Mouse (Mus musculus): ENCODE measurements around the gene Ank3. TPM values are rescaled to one million over a fixed set of nuclear protein-coding genes. Genes with fewer than 3 reads are reported as not detected.
A peak's percentile ranks its signal among the peaks of the same experiment; 100 is the strongest.

Gene Ank3
- total RNA-seq, 2 experiments from 2014 or later = 405 to 539 TPM

DNA sequence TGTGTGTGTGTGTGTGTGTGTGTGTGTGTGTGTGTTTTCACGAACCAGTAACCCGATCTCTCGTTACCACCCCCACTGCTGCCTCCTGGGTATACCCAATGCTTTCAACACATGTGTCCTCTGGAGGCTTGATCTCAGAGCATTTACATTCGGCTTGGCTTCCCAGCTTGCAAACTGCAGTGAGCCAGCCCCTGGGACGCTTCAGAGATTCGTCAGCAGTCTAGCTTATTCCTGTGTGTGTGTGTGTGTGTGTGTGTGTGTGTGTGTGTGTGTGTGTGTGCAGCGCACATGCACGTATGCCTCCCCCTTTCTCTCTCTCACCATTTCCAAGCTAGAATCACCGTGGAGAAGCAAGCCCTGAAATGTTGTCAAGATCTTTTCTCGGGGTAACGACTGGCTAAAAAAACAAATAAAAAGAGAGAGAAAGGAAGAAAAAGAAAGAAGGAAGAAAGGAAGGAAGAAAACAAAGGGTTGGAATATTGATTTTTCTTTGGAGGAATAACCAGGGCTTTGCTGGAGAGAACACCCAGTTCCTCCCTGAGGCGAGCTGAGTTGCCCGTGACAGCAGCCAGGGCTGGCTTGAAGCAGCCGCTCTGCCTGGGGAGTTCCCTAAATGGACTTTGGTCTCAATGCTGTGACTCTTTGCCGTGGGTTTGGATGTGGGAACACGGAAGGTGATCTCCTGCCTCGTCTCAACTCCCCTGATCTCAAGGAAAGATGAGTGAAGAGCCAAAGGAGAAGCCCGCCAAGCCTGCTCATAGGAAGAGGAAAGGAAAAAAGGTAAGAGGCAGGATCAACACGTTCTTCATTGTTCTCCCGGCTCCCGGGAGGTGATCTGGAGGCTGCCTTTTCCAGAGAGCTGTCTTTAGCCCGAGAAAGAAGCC, 135.2 kb downstream of the Ank3 start:
- peak; percentile 35 to 53 for DNase-seq (ENCODE audit: extremely low spot score in 1 of 2, low spot score in 1 of 2)

DNA sequence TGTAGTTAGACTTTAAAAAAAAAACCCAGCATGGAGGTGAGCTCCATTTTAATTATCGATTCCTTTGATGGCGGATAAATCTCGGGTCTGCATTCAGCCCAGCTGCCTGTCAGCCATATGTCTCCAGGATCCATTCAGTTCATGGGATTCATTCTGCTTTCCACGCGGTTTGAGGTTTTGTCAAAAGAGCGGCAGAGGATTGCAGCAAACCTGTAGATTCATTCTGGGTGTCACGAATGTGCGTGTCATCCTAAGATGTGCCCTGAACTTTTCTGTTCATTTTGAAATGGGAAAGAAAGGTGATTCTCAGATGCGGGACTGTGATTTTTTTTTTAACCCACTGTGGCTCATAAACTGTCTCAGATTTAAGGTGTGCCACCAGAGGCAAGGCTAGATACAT, 136.1 kb downstream of the Ank3 start:
- no peak for DNase-seq (ENCODE audit: extremely low spot score in 1 of 2, low spot score in 1 of 2)

DNA sequence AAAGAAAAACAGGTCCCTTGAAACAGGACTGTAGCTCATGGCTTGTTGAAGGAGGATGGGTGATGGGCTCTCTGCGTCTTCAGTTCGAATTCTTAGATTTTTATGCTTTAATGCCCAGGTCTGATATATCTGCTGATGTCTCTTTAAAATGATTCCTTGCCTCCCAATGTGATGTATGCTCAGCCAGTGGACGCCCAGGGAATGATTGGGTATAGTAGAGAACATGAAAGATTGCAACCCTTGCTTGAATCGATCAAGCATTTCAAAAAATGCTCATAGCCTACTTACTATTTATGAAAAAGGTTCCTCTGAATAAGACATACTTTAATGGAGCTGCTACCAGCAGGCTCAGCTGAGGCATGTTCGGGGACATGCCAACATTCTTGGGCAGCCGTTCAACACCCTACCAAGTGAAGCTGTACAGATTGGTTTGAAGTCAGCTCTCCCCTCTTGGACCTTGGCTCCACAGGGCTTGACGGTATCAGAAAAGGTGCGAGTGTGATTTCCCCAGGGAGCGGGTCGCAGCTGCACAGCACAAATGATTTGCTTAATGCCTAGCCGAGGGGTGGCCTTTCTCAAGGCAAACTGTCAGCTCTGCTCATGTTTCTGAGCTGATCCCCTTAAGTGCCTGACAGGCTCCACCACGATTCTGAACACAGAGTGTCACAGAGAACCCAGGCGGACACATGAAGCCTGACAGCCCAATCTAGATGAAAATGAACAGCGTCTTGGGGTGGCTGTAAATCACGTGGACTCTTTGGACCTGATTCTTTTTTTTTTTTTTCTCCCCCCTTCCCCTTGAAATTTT, 136.8 kb downstream of the Ank3 start:
- peak; percentile 19 to 27 for DNase-seq (ENCODE audit: extremely low spot score in 1 of 2, low spot score in 1 of 2)

DNA sequence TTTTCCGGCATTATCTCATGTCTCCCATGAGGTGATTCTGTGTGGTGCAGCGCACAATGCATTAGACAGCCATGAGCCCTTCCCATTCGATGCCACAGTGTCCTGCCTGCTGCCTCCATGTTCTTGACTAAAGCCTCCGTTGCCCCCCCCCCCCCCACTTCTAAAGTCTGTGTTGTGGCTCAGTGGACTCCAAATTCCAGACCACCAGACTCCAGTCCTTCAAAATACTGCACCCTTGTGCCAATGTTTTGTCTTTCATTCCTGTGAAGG, 137.3 kb downstream of the Ank3 start:
- DNase-seq (ENCODE audit: extremely low spot score in 1 of 2, low spot score in 1 of 2) = no peak

DNA sequence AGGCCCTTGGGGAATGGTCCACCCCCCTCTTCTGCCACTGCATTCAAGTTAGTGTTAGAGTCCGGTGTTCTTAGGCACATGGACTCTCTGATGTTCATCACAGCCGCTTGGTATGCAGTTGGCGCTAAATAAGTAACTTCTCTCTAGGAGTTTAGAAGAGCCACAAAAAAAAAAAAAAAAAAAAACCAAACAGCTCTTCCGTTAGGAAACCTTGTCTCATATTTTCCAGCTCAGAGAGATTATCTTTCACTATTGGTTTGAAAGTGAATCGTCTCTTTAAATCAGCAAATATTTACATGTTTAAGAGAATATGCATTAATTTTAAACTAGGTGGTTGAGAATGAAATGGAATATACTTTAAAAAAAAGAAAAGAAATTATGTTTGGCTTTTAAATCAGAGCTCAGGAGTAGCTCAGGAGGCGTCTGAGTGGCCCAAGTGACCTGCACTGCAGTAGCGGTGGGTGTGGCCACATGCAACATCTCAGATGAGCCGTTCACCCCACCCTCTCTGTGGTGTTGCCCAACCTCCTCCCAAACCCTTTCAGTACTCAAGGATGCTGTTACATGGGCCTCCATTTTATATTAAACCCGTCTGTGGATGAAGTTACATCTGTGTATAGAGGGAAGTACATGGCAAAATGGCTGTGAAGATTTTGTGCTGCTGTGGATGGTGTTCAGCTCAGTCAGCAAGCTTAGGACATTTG, 138.0 kb downstream of the Ank3 start:
- DNase-seq (ENCODE audit: extremely low spot score in 1 of 2, low spot score in 1 of 2) = peak in 1 of 2 experiments; percentile 20

DNA sequence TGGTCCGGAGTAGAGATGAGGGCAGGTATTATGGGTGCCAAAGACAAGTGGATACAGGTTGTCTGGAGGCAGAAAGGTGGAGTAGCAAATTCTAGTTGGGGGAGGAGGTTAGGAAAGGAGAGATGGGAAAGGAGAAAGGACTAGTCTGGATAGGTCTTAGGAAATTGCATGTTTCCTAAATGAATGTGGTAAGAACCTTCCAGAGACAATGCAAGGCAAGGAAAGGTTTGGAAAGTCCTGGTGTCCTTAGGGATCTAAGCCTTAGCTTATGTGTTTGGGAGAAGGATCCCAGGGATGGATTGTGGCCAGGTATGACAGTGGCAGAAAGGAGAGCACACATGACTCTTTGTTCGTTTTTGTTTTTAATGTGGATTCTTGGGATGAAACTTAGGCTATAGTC, 139.7 kb downstream of the Ank3 start:
- DNase-seq (ENCODE audit: extremely low spot score in 1 of 2, low spot score in 1 of 2) = no peak

DNA sequence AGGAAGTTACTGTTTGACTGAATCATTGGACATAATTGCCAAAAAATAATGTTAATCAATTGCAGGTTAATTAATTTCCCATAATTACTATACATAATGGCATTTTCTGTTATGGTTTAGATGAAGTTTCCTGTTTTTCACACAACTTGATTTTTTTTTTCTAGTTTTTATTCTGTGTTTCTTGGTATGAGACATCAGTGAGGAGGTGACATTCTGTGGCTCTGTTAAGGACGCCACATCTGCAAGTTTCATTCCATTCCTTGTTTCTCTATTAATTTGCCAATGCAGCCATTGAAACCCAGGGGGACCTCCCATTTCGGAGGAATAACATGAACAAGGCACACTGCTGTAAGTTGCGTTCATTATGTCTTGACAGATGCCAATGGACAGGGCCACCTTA, 143.9 kb downstream of the Ank3 start:
- no peak for DNase-seq (ENCODE audit: extremely low spot score in 1 of 2, low spot score in 1 of 2)

DNA sequence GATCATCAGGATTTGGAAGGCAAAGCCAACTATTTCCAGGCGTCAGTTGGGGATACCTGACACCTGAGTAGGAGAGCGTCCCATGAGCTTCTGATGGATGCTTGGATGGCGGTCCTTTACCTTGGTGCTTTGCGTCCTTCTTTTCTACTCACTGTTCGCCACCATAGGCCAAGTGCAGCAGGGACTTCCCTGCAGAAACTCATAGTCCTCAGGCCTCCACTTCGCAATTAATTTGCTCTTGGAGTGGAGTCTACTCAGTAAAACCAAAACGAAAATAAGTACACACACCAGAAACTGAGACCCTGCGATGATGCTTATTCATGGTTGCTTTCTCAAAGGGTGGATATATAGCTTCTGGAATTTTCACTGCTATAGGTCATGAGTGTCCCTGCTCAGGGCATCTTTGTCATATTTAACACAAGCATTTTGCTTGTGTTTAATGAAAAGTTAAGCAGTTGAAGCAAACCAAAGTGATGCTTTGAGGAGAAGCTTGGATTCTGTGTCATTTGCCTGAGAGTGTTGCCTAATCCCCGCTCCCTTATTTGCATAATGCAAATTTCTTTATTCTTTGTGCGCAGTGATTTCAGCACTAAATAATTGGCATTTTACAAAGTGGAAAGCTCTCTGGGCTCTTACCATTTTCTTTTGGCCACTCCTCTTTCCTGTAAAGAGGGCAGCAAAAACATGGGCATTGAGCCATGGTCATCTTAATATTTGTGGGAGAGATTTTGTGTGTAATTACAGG, 145.5 kb downstream of the Ank3 start:
- no peak for DNase-seq (ENCODE audit: extremely low spot score in 1 of 2, low spot score in 1 of 2)

DNA sequence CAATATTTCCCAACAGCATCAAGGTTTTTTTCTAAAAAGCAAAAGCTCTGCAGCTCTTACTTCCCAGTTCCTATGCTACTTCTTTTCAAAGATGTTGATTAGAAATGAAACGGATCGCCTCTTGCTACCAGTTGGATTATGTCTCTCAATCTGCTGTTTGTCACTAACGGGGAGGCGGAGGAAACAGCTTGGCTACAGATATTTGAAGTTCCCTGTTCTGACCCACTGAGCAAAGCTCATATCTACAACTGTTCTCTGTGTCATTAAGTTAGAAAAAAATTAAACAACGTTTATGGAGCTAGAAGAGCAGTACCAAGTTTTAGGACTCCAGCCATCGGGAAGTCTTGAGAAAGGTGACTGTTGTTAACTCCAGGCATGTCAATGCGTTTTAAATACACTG, 146.1 kb downstream of the Ank3 start:
- no peak for DNase-seq (ENCODE audit: extremely low spot score in 1 of 2, low spot score in 1 of 2)

DNA sequence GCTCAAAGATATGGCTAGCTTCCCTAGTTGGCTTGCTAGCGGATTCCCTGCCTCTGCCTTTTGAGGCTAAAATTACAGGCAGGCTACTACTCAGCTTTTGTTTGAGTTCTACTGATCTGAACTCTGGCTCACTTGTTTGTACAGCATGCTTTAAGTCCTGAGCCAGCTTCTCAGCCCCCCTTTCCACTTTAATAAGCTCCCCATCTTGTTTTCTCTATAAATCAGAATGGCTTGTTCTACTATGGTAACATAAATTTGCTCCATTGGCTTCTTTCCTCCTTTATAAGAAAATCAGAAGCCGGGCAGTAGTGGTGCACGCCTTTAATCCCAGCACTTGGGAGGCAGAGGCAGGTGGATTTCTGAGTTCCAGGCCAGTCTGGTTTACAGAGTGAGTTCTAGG, 147.4 kb downstream of the Ank3 start:
- DNase-seq (ENCODE audit: extremely low spot score in 1 of 2, low spot score in 1 of 2) = no peak

DNA sequence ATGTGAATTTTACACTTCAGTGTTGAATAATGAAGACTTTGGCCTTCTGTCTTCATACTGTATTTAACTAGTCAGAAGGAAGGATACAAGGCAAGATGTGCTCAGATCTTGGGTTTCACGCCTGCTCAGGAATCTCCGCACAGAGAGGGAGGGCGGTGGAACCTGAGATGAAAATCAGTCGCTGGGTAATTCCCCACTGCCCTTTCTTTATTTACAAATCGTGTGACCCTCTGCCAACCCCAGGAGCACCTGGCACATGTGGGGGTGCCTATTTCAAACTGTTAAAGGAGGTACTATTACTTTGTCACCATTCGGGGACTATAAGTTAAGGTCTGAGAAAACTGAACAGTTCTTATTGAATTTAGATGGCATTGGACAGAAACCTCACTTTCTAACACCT, 148.1 kb downstream of the Ank3 start:
- no peak for DNase-seq (ENCODE audit: extremely low spot score in 1 of 2, low spot score in 1 of 2)

DNA sequence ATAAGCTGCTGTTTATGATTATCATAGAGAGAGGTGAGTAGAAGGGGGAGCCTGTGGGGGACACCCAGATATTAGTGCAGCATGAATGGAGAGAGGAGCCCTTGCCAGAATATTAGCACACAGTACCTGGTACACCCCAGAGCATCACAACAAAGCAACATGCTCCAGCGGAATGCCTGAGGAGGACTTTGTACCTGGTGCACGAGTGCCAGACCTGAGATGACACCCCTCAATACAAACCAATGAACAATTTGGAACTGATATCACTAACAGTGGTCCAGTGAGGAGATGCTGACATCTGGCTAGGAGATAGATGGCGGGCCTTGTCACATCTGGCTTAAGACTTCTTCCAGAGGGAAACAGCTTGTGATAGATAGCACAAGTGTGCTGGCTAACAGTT, 150.2 kb downstream of the Ank3 start:
- no peak for DNase-seq (ENCODE audit: extremely low spot score in 1 of 2, low spot score in 1 of 2)

DNA sequence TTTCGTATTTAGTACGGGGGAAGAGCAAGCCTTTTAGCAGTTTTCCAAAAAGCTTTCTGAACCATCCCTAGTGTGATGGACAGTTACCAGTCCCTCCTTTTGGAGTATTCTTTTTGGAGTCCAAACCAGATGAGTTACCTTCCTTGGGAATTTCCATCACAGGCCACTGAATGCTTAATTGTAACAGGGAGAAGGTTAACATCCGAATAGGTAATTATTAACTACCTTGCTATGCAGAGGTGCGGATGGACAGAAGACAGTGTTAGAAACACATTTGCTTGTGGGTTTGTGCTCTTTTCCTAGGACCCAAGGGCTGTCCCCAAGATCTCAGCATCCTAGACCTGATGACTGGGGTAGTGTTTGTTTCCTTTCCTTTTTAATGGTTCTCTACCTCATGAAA, 150.6 kb downstream of the Ank3 start:
- DNase-seq (ENCODE audit: extremely low spot score in 1 of 2, low spot score in 1 of 2) = no peak

DNA sequence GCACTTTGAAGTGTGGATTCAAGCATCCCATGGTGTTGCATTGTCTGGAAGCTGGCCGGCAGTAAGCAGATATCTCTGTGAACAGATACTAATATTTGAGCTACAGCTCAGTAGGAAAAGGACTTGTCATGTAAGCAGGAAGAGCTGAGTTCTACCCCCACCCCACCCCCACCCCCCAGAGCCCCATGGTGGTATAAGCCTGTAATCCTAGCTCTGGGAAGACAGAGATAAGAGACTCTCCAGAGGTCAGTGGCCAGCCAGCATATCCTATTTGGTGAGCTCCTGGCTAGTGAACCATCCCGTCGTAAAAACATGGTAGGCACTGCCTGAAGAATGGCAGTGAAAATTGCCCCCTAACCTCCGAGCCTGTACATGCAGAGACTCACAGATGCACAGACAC, 152.3 kb downstream of the Ank3 start:
- DNase-seq (ENCODE audit: extremely low spot score in 1 of 2, low spot score in 1 of 2) = no peak

DNA sequence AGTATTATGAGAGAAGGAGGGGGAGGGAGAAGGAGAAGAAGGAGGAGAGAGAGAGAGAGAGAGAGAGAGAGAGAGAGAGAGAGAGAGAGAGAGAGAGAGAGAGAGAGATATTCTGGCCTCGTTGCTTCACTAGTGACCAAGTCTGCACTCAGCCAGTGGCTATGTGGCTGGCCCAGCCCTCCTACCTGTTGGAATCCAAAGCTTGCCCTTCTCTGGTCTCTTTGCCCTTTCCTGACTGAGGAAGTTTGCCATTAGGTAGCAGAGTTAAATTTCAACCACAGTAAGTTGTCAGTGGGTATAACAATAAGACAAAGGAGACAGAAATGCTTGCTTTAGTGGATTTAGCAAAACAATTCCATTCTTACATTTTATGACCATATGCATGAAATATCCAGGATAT, 154.5 kb downstream of the Ank3 start:
- no peak for DNase-seq (ENCODE audit: extremely low spot score in 1 of 2, low spot score in 1 of 2)

DNA sequence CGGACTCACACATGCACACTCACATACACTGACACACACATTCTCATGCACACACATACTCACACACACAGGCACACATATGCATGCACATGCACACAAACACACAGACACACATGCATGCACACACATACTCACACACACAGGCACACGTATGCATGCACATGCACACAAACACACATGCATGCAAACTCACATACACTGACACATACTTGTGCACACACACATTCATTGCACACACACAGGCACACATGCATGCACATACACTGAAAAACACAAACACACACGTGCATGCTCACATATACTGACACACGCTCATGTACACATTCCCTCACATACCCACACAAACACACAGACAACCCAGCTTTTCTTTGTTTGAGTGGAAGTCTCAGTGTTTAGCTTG, 157.0 kb downstream of the Ank3 start:
- no peak for DNase-seq (ENCODE audit: extremely low spot score in 1 of 2, low spot score in 1 of 2)

DNA sequence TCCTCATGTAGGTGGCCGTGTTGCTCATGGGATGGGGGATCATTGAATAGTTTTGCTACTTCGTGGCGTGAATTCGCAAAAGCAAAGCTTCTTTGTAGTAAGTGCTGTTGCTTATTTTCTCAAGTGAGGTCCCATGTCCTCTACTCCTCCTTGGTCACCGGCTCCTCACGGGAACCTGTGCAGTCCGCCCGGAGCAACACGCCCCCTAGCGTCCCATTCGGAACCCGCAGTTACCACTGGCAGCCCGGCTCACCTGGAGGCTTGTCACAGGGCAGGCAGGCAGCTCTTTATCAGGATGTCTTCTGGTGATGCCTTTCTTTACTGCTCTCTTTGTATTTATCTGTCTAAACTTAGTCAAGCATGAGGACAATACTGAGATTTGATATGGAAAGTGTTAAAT, 157.7 kb downstream of the Ank3 start:
- peak in 1 of 2 experiments; percentile 65 for DNase-seq (ENCODE audit: extremely low spot score in 1 of 2, low spot score in 1 of 2)

DNA sequence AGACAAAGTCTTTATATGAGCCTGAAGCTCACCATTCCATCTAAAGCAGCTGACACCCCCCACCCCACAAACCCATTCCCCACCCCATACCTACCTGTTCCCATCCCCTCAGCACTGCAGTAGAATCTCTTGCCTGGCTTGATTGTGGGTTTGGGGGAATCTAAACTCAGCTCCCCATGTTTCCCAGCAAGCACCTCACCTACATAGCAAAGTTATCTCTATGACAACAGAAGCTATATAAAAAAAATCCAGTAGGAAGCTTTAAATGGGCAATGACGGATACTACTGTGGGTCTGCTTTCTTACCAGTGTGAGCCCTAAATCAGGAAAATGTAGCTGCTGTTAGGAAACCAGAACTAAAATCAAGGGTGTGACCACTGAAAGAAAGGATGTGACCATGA, 161.7 kb downstream of the Ank3 start:
- no peak for DNase-seq (ENCODE audit: extremely low spot score in 1 of 2, low spot score in 1 of 2)

DNA sequence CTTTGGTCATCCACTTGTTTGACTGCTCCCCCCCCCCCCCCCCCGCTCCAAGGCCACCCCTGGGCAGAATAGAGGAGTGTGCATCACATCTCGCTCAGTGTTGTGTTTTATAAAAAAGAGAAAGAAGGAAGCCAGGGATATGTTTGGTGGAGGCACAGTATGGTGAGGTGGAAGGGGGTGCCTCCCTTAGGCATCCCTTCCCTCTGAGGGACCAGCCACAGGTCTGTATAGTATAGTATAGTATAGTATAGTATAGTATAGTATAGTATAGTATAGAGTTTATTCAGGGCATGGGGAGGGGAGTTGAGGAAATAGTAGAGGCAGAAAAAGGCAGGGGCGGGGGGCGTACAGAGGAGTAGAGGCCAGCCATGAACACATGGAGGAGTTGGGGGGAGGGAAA, 164.4 kb downstream of the Ank3 start:
- no peak for DNase-seq (ENCODE audit: extremely low spot score in 1 of 2, low spot score in 1 of 2)

DNA sequence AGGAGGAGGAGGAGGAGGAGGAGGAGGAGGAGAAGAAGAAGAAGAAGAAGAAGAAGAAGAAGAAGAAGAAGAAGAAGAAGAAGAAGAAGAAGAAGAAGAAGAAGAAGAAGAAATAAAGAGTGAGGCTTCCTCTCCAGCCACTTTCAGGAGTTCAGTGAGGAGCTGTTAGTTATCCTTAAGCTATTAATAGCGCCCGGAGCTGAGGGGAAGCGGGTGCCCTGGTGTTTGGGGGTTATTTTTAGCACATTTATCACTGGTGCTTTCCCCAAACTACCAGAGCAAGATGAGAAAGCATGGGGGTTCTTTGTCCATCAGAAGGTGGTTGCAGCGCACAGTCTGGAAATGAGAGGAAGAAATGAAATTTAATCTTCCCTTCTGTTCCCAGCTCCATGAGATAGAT, 166.5 kb downstream of the Ank3 start:
- DNase-seq (ENCODE audit: extremely low spot score in 1 of 2, low spot score in 1 of 2) = no peak

DNA sequence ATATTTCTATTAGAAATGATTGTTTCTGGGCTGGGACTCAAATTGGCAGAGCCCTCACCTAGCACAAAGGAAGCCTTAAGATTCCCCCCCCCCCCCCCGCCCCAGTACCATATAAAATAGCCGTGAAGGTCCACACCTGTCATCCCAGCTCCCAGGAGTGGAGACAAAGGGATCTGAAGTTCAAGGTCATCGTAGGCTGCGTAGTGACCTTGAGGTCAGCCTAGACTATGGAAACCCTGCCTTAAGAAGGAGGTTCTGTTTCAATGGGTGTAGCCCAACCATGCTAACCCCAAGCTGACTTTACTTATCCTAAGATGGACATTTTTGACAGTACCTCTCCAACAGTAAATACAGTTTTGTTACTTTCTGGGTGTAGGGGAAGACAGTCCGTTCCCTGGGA, 170.4 kb downstream of the Ank3 start:
- no peak for DNase-seq (ENCODE audit: extremely low spot score in 1 of 2, low spot score in 1 of 2)
